Comparison of ENCODE assay signal across 12 mouse cellular contexts in the genomic region with DNA sequence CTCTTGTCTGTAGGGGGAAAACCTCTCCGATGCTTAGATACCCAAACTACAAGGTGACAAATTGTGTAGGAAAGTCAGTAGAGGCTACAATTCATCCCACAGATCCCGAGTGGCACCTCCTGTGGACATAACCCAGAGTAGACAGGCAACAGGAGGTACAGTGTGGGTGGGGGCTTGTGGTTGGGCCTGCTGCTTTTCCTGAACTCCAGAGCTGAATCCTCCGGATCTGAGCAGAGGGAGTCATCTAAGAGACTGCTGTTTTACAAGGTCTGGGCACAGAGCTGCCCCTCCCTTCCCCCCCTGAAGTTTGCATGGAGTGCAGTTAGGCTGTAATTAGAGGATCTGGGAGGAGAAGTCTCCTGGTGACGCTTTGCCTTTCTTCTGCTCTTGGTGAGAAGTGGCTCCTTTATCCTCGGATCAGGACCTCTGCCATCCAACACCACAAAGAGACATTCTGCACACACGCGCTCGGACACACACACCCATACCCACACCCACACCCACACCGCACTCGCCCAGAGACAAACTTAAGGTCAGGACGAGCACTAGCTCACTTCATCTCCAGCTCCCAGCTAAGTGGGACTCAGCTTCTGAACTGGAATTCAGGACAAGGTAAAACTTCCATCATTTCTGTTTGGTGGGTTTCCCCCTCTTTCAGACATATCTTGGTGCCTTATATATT. TPM values are rescaled to one million over a fixed set of nuclear protein-coding genes. Genes with fewer than 3 reads are reported as not detected.
A peak's percentile ranks its signal among the peaks of the same experiment; 100 is the strongest.
DNase-seq lines count a peak whose midpoint lies in the region; ATAC-seq and TF ChIP-seq lines count a peak whose summit lies in the region.
"Had no signal": no experiment of that assay in that cellular context is flagged by ENCODE, and none has a peak within 500 bp of the region (broad histone marks: within the 10 kb centered on the region; RNA-seq: fewer than 3 reads in every experiment).

No protein-coding gene starts in this region.

- DNase-seq in heart, embryonic 10.5 days (ENCODE audit: low spot score), result peak; percentile 83
- no peak for DNase-seq in heart, postnatal 14 days
- no peak for DNase-seq in liver, embryonic 11.5 days (ENCODE audit: low spot score)
- no peak for DNase-seq in liver, postnatal 0 days
- DNase-seq in embryonic facial prominence, embryonic 10.5 days (ENCODE audit: low spot score), result peak; percentile 66
- peak; percentile 50 for DNase-seq in mesoderm, embryonic 11.5 days (ENCODE audit: low read depth, low spot score)
- no peak for DNase-seq in right cerebral cortex, postnatal 10 days (ENCODE audit: low spot score in 2 of 2)
- no peak for DNase-seq in layer of hippocampus, adult 18-20 months (ENCODE audit: low spot score in 2 of 2)
- DNase-seq: B cell, adult 2 months; cerebellum, adult 11 months had no signal

- no peak for TF ChIP-seq EP300 in liver, postnatal 0 days (IDR thresholded peaks at IDR 0.05; ENCODE audit: low read depth)

- H3K9me3 ChIP-seq in heart, embryonic 10.5 days, result no peaks in the 10 kb centered on the region
- H3K9me3 ChIP-seq in liver, embryonic 11.5 days (ENCODE audit: control insufficient read depth, low read length), result no peaks in the 10 kb centered on the region
- no peaks in the 10 kb centered on the region for H3K9me3 ChIP-seq in liver, postnatal 0 days (ENCODE audit: low read length)
- H3K9me3 ChIP-seq in embryonic facial prominence, embryonic 10.5 days, result no peaks in the 10 kb centered on the region

- peak overlapping the region; percentile 72 for H3K4me3 ChIP-seq in heart, embryonic 10.5 days
- peak overlapping the region; percentile 15; the same call in 1 of the 2 replicates for H3K4me3 ChIP-seq in liver, embryonic 11.5 days (ENCODE audit: low read depth, low read length)
- H3K4me3 ChIP-seq in liver, postnatal 0 days (ENCODE audit: low read depth, low read length), result no peak overlapping the region
- H3K4me3 ChIP-seq in embryonic facial prominence, embryonic 10.5 days, result peak overlapping the region; percentile 66

- peak overlapping the region; percentile 69 for H3K4me2 ChIP-seq in liver, embryonic 11.5 days
- no peak overlapping the region for H3K4me2 ChIP-seq in liver, postnatal 0 days (ENCODE audit: low read depth, low read length)

- H3K27me3 ChIP-seq in heart, embryonic 10.5 days (ENCODE audit: insufficient read depth, poor library complexity, severe bottlenecking), result no peaks in the 10 kb centered on the region
- no peaks in the 10 kb centered on the region for H3K27me3 ChIP-seq in liver, embryonic 11.5 days (replicated peaks; ENCODE audit: control insufficient read depth, insufficient read depth, low read length)
- peaks cover 5% of the 10 kb centered on the region; the same call in 1 of the 2 replicates for H3K27me3 ChIP-seq in liver, postnatal 0 days (ENCODE audit: insufficient read depth, low read length)
- no peaks in the 10 kb centered on the region for H3K27me3 ChIP-seq in embryonic facial prominence, embryonic 10.5 days (replicated peaks; ENCODE audit: low read depth, poor library complexity, severe bottlenecking)

- 0 out of 2 replicates have a peak, but pooled peaks have one; percentile 24 for ATAC-seq in liver, embryonic 11.5 days (replicated peaks; ENCODE audit: low FRiP score)
- no peak for ATAC-seq in liver, postnatal 0 days

- TF ChIP-seq CTCF in liver, postnatal 0 days (IDR thresholded peaks at IDR 0.05; ENCODE audit: low read depth), result no peak

- no peaks in the 10 kb centered on the region for H3K36me3 ChIP-seq in heart, embryonic 10.5 days
- no peaks in the 10 kb centered on the region for H3K36me3 ChIP-seq in liver, embryonic 11.5 days (ENCODE audit: control insufficient read depth, insufficient read depth, low read length)
- H3K36me3 ChIP-seq in liver, postnatal 0 days (replicated peaks; ENCODE audit: insufficient read depth, low read length), result no peaks in the 10 kb centered on the region
- no peaks in the 10 kb centered on the region for H3K36me3 ChIP-seq in embryonic facial prominence, embryonic 10.5 days (replicated peaks)

- H3K27ac ChIP-seq in heart, embryonic 10.5 days, result peak overlapping the region; percentile 90
- H3K27ac ChIP-seq in liver, embryonic 11.5 days (ENCODE audit: low read depth, low read length), result no peak overlapping the region
- H3K27ac ChIP-seq in liver, postnatal 0 days (ENCODE audit: low read depth), result no peak overlapping the region
- peak overlapping the region; percentile 86 for H3K27ac ChIP-seq in embryonic facial prominence, embryonic 10.5 days (replicated peaks)
- H3K27ac ChIP-seq: liver, embryonic 14.5 days had no signal

- no peak overlapping the region for H3K9ac ChIP-seq in liver, embryonic 11.5 days (ENCODE audit: low read depth, low read length)
- no peak overlapping the region for H3K9ac ChIP-seq in liver, postnatal 0 days (replicated peaks)
- H3K9ac ChIP-seq: liver, embryonic 14.5 days had no signal

- WGBS in heart, embryonic 10.5 days, result 10% methylated on average over 11 of the region's 11 CpGs
- WGBS in liver, embryonic 11.5 days, result 21% methylated on average over 11 of the region's 11 CpGs
- 36% methylated on average over 11 of the region's 11 CpGs for WGBS in liver, postnatal 0 days (ENCODE audit: insufficient replicate concordance)
- 9% methylated on average over 11 of the region's 11 CpGs for WGBS in embryonic facial prominence, embryonic 10.5 days

- H3K4me1 ChIP-seq in heart, embryonic 10.5 days, result peaks cover 13% of the 10 kb centered on the region
- no peaks in the 10 kb centered on the region for H3K4me1 ChIP-seq in liver, embryonic 11.5 days (replicated peaks; ENCODE audit: control insufficient read depth, insufficient read depth, low read length)
- 0 out of 2 replicates have a peak, but pooled peaks cover 4% of the 10 kb centered on the region for H3K4me1 ChIP-seq in liver, postnatal 0 days (ENCODE audit: insufficient read depth)
- peaks cover 29% of the 10 kb centered on the region for H3K4me1 ChIP-seq in embryonic facial prominence, embryonic 10.5 days

- intact Hi-C loops in heart, postnatal 14 days (cut with DNase I), result no loop called here

RNA-seq across cellular contexts. Expression of gene Hapln1, which starts 0.8 kb away (rescaled TPM):
- 62.0 and 87.6 TPM in 2 replicates for polyA plus RNA-seq in heart, embryonic 10.5 days (2016; fragmentation: Nextera tagmentation; extraction: Ambion mirVana)
- total RNA-seq in heart, postnatal 14 days (2021), result under 1 TPM; 0.44 to 0.45 TPM
- 3.0 and 3.6 TPM in 2 replicates for polyA plus RNA-seq in liver, embryonic 11.5 days (2014; fragmentation: Nextera tagmentation; extraction: Ambion mirVana)
- polyA plus RNA-seq in liver, postnatal 0 days (2015; fragmentation: Nextera tagmentation; extraction: Ambion mirVana), result 0.26 TPM in 1 of 2 replicates, not detected in the other
- 13.0 and 16.9 TPM in 2 replicates for polyA plus RNA-seq in embryonic facial prominence, embryonic 10.5 days (2016; fragmentation: Nextera tagmentation; extraction: Ambion mirVana)
- total RNA-seq in layer of hippocampus, adult 18-20 months (2021), result 10 to 100 TPM; 29.9 to 34.7 TPM
- total RNA-seq: neutrophil, adult 5-6 weeks had no signal

Comparison
In these comparisons a context has a peak if more than half of its experiments do, and no peak if none do; other contexts are left out.
1. DNase-seq: peak in heart, embryonic 10.5 days (single experiment), embryonic facial prominence, embryonic 10.5 days (single experiment) and mesoderm, embryonic 11.5 days (single experiment); none in heart, postnatal 14 days (0 of 2), liver, embryonic 11.5 days (single experiment), liver, postnatal 0 days (single experiment), right cerebral cortex, postnatal 10 days (0 of 2) and layer of hippocampus, adult 18-20 months (0 of 2).
2. H3K27ac ChIP-seq: peak in heart, embryonic 10.5 days (single experiment) and embryonic facial prominence, embryonic 10.5 days (single experiment); none in liver, embryonic 11.5 days (single experiment) and liver, postnatal 0 days (single experiment).